Mouse (Mus musculus): ENCODE data around the gene Paqr7. TPM values are rescaled to one million over a fixed set of nuclear protein-coding genes. Genes with fewer than 3 reads are reported as not detected.

Paqr7 gene
- 6.8 and 9.3 TPM in 2 replicates for polyA plus RNA-seq (2011; ENCODE audit: insufficient read length, low read depth, missing spikeins)

DNA sequence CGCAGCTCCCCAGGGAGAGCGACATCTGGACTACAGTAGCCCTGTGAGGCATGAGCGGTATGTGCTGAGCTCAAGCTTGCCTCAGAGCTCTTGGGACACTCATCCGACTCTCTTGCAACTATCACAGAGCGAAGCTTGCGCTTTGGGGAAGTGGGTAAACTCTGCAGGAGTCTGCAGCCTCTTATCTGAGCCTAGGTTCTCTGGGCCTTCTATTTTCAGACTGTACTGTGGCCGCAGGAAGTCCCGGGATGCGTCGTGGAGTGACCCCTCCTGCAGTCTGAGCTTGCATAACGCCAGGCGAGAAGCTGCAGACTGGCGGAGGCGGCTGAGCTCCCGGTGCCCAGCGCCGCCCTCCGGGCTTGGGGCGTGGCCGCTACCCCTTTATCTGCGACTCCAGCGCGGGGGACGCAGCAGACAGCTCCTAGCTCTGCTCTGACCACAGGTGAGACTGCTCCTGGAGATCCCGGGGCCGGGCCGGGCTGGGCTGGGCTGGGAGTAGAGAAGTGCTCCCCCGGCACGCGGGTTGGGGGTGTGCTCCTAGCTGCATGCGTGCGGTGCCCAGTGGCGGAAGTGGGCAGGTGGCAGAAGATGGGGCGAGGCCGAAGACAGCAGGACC lies at the start of gene Paqr7:
Paqr7 (plus strand) TSS at position 103 of the 616 bp plus-strand sequence.
- TF ChIP-seq CTCF (IDR thresholded peaks at IDR 0.05; ENCODE audit: borderline replicate concordance, insufficient read depth, low read length) (no peak), POLR2A (IDR thresholded peaks at IDR 0.05; ENCODE audit: low read depth, low read length) (peak; percentile 57)
- H3K4me1 ChIP-seq (ENCODE audit: control insufficient read depth, insufficient read depth, low read length), result 0 out of 2 replicates have a peak, but pooled peaks cover 2% of the 10 kb centered on the region
- H3K27ac ChIP-seq (ENCODE audit: insufficient read depth, low read length), result no peak within 1 kb of the TSS
- H3K4me3 ChIP-seq (ENCODE audit: insufficient read depth, low read length), result peak within 1 kb of the TSS; percentile 37

DNA sequence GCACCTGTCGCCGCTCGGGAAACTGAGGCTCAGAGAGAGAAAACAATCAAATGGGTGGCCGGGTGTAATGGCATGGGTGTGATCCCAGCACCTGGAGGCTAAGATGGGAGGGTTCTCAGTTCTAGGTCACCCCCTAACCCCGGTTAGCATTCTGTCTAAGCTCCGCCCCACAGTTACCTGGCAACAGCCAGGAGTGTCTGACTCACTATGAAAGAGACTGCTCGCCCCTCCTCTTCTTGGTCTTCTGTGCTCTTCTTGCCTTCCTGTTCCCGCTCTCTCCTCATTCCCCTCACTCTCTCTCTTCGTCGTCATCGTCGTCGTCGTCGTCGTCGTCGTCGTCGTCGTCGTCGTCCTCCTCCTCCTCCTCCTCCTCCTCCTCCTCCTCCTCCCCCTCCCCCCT lies 48.5 kb upstream of the Paqr7 start:
- no peak overlapping the region for H3K27ac ChIP-seq (ENCODE audit: insufficient read depth, low read length)
- TF ChIP-seq POLR2A (IDR thresholded peaks at IDR 0.05; ENCODE audit: low read depth, low read length) (no peak), CTCF (IDR thresholded peaks at IDR 0.05; ENCODE audit: borderline replicate concordance, insufficient read depth, low read length) (no peak)
- H3K4me1 ChIP-seq (ENCODE audit: control insufficient read depth, insufficient read depth, low read length), result no peaks in the 10 kb centered on the region
- no peak overlapping the region for H3K4me3 ChIP-seq (ENCODE audit: insufficient read depth, low read length)

GRCm38 (mm10) chr4:134449595-134450391 lies 46.7 kb upstream of the Paqr7 start:
- TF ChIP-seq POLR2A (IDR thresholded peaks at IDR 0.05; ENCODE audit: low read depth, low read length), result no peak
- no peak for TF ChIP-seq CTCF (IDR thresholded peaks at IDR 0.05; ENCODE audit: borderline replicate concordance, insufficient read depth, low read length)
- H3K27ac ChIP-seq (ENCODE audit: insufficient read depth, low read length), result no peak overlapping the region
- no peaks in the 10 kb centered on the region for H3K4me1 ChIP-seq (ENCODE audit: control insufficient read depth, insufficient read depth, low read length)
- H3K4me3 ChIP-seq (ENCODE audit: insufficient read depth, low read length), result no peak overlapping the region

GRCm38 (mm10) chr4:134450392-134451195 lies 45.9 kb upstream of the Paqr7 start:
- Histone ChIP-seq H3K4me3 (ENCODE audit: insufficient read depth, low read length) (no peak overlapping the region), H3K27ac (ENCODE audit: insufficient read depth, low read length) (no peak overlapping the region), H3K4me1 (ENCODE audit: control insufficient read depth, insufficient read depth, low read length) (no peaks in the 10 kb centered on the region)
- TF ChIP-seq POLR2A (IDR thresholded peaks at IDR 0.05; ENCODE audit: low read depth, low read length) (no peak), CTCF (IDR thresholded peaks at IDR 0.05; ENCODE audit: borderline replicate concordance, insufficient read depth, low read length) (no peak)

GRCm38 (mm10) chr4:134451484-134451883 lies 45.0 kb upstream of the Paqr7 start:
- Histone ChIP-seq H3K27ac (ENCODE audit: insufficient read depth, low read length) (no peak overlapping the region), H3K4me3 (ENCODE audit: insufficient read depth, low read length) (no peak overlapping the region), H3K4me1 (ENCODE audit: control insufficient read depth, insufficient read depth, low read length) (no peaks in the 10 kb centered on the region)
- TF ChIP-seq POLR2A (IDR thresholded peaks at IDR 0.05; ENCODE audit: low read depth, low read length), result no peak
- TF ChIP-seq CTCF (IDR thresholded peaks at IDR 0.05; ENCODE audit: borderline replicate concordance, insufficient read depth, low read length), result no peak

- Histone ChIP-seq H3K4me1 (ENCODE audit: control insufficient read depth, insufficient read depth, low read length) (no peaks in the 10 kb centered on the region), H3K4me3 (ENCODE audit: insufficient read depth, low read length) (no peak overlapping the region), H3K27ac (ENCODE audit: insufficient read depth, low read length) (no peak overlapping the region)
- TF ChIP-seq CTCF (IDR thresholded peaks at IDR 0.05; ENCODE audit: borderline replicate concordance, insufficient read depth, low read length) (no peak), POLR2A (IDR thresholded peaks at IDR 0.05; ENCODE audit: low read depth, low read length) (no peak)
Observed at GRCm38 (mm10) chr4:134453619-134454400, 42.7 kb upstream of the Paqr7 start.

DNA sequence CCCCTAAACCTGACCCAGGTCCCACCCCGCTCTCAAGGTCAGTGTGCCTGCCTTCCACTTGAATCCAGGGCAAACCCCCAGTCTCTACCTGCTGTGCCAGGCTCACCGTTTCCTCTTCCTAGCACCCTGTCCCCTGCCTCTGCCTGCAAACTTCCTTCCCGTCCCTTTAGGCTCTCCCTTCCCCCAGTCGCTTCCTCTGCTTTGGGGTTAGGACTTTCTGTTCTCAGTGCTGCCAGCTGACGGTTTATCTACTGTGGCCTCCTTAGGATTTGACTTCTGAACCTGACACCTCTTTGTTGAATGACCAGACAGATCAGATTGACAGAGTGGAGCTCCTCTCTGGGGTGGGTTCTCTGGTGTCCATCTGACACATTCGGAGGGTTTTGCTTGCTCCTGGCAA lies 41.2 kb upstream of the Paqr7 start:
- no peak overlapping the region for H3K4me3 ChIP-seq (ENCODE audit: insufficient read depth, low read length)
- H3K4me1 ChIP-seq (ENCODE audit: control insufficient read depth, insufficient read depth, low read length), result no peaks in the 10 kb centered on the region
- TF ChIP-seq POLR2A (IDR thresholded peaks at IDR 0.05; ENCODE audit: low read depth, low read length) (no peak), CTCF (IDR thresholded peaks at IDR 0.05; ENCODE audit: borderline replicate concordance, insufficient read depth, low read length) (no peak)
- H3K27ac ChIP-seq (ENCODE audit: insufficient read depth, low read length), result no peak overlapping the region

DNA sequence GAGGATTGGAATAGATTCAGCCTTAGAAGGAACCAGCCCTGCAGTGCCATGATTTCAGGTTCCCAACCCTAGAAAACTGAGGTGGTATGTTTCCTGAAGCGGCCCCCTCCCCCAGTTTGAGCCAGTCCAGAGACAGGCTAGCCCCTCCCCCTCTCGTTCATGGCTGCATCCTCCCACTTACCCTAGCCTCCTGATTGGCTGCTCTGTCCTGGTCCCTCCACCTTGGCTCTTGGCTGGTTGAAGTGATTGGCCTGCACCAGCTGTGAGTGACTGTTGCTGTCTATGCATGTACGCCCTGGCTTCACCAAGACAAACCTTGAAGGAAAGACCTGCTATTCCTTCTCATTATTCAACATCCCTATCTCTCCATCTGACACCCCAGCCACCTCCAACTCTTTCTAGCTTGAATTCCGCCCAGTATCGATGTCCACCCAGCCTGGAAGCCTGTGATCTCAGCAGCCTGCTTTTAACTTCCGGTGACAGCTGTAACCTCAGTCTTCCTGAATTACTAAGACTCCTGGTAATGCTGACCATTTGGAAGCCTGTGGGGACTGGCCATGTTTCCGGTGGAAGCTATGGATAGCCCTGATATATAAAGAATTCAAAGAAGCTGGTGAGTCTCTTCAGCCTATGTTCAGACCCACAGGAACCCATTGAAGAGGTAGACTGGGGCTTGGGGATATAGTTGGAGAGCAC lies 39.2 kb upstream of the Paqr7 start:
- TF ChIP-seq POLR2A (IDR thresholded peaks at IDR 0.05; ENCODE audit: low read depth, low read length) (no peak), CTCF (IDR thresholded peaks at IDR 0.05; ENCODE audit: borderline replicate concordance, insufficient read depth, low read length) (no peak)
- Histone ChIP-seq H3K27ac (ENCODE audit: insufficient read depth, low read length) (no peak overlapping the region), H3K4me1 (ENCODE audit: control insufficient read depth, insufficient read depth, low read length) (no peaks in the 10 kb centered on the region), H3K4me3 (ENCODE audit: insufficient read depth, low read length) (no peak overlapping the region)
